Mouse (Mus musculus) kidney, adult 9 months (tissue): ENCODE results near the gene E430018J23Rik.
A peak's percentile ranks its signal among the peaks of the same experiment; 100 is the strongest.
"Not testable (repeated sequence)": the region's sequence is repeated elsewhere in the genome, so short reads cannot be mapped to it uniquely, and the experiment has no call there.

Experiments used
- DNase-seq: peaks from one replicate; pipeline ENCODE4 v3.0.0; 2022

The E430018J23Rik gene

GRCm38 (mm10) chr7:127393157-127393943 is at the start of gene E430018J23Rik:
E430018J23Rik (minus strand) TSS chr7:127393629.
- peak; percentile 100 for DNase-seq

DNA sequence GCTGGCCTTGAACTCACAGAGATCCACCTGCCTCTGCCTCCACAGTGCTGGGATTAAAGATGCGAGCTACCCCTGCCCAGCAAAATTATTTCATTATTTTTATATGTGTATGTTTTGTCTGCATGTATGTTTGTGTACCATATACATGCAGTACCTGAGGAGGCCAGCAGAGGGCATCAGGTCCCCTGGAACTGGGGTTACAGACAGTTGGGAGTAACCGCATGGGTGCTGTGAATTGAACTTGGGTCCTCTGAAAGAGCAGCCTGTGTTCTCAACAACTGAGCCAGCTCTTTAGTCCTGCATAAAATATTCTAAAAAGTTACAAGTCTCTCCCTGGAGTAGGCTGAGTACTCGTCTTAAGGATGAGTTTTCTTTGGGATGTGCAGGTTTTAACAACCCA is 44.3 kb upstream of the E430018J23Rik start:
- no peak for DNase-seq

- no peak for DNase-seq
These were observed 41.8 kb upstream of the E430018J23Rik start for GRCm38 (mm10) chr7:127435206-127435605.

DNA sequence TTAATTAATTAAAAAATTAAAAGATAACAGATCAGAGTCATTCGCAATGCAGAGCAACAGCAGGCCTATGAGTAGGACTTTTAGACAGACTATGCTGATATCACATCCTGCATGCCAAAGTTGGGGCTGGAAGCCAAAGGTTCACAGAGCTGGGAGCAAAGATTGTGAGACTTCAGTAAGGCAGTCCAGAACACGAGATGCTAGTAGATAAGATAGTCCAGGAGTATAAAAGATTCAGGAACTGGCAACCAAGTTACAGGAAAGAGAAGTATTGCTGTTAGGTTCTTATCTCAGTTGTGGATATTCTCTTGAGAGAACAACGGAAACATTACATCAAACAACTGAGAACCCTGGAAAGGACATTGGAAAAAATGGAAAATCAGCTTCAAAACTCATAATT is 32.9 kb upstream of the E430018J23Rik start:
- DNase-seq = peak; percentile 72

GRCm38 (mm10) chr7:127425911-127426310 is 32.5 kb upstream of the E430018J23Rik start:
- DNase-seq = peak; percentile 78

GRCm38 (mm10) chr7:127425291-127425690 is 31.9 kb upstream of the E430018J23Rik start:
- DNase-seq = peak; percentile 76

- peak; percentile 63 for DNase-seq
These were observed 28.8 kb upstream of the E430018J23Rik start for GRCm38 (mm10) chr7:127422247-127422646.

DNA sequence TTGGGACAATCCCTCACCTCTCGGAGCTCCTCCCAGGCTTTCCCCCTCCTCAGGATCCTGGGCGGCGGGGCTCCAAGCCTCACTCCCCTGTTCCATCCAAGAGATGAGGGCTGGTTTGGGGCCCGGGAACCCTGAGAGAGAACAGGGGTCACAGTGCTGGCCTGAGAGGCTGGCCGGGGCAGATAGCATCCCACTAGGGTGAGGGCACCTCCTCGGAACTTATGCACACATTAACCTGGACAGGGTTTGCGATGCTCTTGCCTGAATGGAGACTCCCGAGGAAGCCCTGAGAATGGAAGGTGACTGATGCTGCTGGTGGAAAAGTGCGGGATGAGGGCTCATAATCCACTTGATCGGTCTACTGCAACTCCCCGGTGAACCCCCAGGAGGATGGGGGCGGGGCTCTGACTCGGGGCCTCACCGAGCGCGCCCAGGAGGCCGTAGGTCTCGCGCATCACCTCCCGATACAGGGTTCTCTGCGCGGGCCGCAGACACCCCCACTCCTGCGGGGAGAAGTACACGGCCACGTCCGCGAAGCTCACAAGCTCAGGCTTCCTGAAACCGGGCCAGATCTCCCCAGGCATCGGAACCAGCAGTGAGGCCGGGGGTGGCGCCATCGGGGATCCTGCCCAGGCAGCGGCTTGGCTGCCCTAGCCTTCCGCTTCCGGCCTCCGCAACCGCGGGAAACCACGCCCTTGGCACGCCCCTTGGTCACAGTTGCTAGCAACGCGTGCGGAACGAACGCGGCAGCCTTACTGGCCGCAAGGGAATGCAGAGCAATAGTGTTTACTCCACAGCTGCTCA is 28.2 kb upstream of the E430018J23Rik start, which contains the start of gene Zfp688:
Gene Zfp688 (minus strand): TSS at position 681 of the 804 bp plus-strand sequence.
- peak; percentile 96 for DNase-seq

GRCm38 (mm10) chr7:127411418-127411817 is 18.0 kb upstream of the E430018J23Rik start:
- DNase-seq = no peak

DNA sequence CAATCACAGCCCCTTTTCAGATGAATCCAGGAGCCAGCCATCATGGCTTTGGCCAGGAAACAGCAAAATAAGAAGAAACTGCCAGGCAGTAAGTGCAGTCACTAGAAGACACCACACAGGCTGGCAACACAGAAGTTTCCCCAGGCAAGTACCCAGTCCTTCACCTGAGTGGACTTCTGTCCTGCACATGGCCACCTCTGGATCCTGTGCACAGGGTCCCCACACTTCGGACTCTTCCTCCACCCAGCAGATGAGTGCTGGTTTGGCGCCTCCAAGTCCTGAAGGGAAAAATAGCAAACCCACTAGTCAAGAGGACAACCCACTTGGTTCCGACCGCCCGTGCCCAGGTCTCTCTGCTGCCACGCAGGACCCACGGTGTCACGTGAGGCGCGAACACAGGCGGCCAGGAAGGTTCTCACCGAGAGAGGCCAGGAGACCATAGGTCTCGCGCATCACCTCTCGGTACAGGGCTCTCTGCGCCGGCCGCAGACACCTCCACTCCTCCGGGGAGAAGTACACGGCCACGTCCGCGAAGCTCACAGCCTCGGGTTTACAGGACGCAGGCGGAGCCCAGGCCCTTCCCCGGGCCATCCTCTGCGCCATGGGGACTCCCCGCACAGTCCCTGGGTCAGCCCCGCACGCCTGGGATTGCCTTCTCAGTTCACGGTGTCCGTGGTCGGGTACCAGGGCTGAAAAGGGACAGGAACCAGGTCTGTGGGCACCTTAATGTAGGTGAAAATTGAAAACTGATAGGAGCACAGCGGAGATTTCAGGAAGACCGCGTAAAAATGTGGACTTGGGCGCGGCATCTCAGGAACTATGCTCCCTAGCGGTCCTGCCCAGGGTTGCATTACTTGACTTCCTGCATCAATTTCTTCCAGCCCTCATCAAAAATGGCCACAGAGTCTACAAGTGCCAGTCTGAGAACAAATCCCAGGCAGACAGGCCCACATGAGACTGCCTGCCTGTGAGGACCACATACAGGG is 12.9 kb upstream of the E430018J23Rik start, which contains the start of gene Zfp764:
Gene Zfp764 (minus strand): TSS at position 821 of the 986 bp plus-strand sequence.
- DNase-seq = peak; percentile 96

DNA sequence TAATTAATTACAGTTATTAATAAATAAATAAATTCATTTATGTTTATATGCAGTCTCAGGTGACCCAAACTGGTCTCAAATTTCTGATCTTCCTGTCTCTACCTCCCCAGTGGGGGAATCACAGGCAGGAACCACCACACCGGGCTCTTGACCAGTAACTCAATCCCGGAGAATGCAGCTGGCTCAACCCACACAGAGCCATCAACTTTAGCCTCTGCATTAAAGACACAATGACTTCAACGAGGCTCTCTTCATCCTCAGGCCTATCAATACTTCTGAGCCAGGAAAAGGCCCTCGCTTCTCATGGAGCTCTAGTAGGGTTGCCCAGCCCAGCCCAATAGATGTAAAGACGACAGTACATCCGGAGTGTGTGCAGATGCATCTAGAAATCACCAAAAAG is 10.7 kb upstream of the E430018J23Rik start:
- not testable (repeated sequence) for DNase-seq

- no peak for DNase-seq
These were observed 9.6 kb upstream of the E430018J23Rik start for GRCm38 (mm10) chr7:127402980-127403379.

DNA sequence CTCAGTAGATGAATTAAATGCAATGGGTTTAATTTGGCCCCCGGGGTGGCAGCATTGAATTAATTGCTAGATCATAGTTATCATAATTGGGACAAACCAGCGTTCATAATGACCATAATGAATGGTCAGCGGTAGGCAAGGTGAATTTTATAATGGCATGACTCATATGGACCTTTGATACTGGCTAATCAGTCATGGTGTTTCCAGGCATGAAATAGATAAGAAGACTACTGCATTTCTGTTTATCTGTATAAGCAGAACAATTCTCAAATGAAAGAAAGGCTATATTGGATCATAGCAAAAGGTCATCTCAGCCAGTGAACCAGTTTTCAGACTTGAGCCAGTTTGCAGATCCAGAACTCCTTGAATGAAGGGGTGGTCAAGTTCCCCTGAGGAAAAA is 6.9 kb upstream of the E430018J23Rik start:
- DNase-seq = no peak

DNA sequence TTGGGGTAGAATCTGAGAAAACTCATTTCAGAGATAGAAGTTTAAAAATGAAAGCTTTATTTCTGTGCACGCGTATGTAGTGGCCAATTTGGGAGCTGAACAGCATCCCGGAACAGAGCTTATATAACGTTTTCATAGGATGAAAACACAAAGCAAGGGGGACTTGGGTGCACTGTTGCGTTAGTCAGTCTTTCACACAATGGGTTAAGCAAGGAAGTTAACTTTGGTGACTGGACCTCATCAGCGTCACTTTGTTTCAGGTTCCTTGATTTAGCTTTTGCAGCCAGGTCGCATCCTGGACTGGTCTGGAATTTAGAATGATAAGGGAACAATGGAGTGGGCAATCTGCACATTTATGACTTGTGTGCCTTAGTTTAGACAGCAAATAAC is 510 bp upstream of the E430018J23Rik start:
- no peak for DNase-seq

DNA sequence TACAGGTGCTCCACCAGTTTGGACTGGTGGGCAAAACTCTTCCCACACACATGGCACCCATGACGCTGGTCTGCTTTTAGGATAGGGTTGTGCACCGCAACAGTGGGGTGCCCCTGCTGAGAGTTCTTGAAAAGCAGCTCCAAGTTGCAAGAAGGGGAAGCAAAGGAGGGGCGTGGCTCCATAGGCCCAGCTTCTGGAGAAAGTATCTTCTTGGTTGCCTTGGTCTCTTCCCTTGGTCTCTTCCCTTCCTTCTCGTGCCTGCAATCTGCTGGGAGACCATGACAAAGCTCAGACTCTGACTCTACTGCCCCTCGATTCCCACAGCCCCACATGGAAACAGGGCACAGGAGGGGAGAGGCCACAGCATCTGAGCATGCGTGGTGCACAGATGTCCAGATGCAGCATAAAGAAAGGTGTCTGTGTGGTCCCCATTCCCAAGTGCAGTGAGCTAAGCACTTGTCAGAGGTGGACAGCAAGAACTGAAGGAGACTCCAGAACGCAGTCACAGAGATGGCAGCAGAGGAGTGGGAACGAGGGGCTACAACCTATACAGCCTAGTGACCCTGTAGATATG is 1.1 kb downstream of the E430018J23Rik start:
- no peak for DNase-seq

GRCm38 (mm10) chr7:127391538-127391937 is 1.9 kb downstream of the E430018J23Rik start:
- no peak for DNase-seq

DNA sequence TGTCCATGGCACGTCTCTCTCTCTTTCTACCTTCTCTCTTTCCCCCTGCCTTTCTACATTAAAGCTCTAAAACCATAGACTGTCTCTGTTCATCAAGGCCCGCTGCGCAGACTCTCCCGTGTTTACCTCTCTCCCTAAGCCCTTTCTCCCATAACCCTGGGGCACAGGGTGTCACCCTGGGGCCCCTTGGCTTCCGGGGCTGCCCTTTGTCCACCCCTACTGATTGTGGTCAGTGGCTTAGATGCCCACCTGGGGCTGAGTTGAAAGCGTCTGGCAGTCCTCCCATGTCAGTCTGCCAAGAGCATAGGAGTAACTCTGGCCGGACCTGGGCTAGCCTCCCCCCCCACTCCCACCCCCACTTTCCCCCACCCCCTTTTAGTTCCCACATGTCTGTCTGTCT is 3.1 kb downstream of the E430018J23Rik start:
- DNase-seq = no peak

DNA sequence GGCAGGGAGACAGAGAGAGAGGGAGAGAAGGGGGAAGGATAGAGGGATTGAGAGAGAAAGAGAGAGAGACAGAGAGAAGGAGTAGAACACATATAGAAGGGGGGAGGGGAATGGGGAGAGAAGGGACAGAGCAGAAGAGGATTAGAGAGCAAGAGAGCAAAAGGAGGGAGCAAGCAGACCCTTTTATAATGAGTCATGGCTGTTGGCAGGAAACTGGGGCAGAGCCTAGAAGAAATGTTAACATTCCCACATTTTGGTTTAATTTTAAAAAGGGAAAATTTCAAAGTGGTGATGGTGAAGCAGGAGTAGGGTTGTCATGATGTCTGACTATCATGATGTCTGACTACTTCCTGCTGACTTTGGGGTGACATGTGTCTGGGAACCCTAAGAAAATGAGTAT is 5.2 kb downstream of the E430018J23Rik start:
- DNase-seq = not testable (repeated sequence)

GRCm38 (mm10) chr7:127386641-127387392 is 6.6 kb downstream of the E430018J23Rik start, which contains the start of gene 9130019O22Rik:
9130019O22Rik (minus strand) TSS chr7:127387166.
- peak; percentile 97 for DNase-seq

DNA sequence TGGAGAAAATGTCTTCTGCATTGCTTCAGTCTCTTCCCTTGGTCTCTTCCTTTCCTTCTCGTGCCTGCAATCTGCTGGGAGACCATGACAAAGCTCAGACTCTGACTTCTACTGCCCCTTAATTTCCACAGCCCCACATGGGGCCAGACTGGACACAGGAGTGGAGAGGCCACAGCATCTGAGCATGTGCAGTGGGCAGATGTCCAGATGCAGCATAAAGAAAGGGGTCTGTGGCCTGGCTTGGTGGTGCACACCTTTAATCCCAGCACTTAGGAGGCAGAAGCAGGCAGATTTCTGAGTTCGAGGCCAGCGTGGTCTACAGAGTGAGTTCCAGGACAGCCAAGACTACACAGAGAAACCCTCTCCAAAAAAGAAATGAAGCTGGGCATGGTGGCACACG is 7.9 kb downstream of the E430018J23Rik start:
- DNase-seq = not testable (repeated sequence)

DNA sequence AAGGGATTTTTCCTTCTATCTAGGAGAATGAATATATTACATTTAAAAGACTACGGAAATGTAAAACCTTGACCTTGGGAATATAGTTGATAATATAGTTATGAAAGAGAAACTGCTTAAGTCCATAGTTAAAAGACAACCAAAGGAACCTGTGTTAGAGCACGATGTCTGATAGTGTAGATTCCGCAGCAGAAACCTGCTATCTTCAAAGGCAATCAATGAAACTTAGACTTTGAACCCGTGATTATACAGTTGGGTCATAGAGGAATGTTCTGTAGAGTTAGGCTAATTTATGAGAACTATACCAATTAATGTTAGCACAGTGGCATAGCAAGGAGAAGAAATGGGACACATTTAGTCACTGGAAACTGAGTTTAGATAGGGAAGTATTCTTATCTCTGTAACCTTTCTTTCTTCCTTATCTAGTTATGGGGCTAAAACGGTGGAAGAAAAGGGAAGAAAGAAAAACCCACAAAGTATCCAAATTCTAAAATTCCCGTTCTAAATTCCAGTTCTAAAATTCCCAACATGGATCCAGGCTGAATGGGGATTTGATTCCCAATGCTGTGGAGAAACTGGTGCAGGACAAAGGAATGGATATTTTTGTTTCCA is 15.0 kb downstream of the E430018J23Rik start:
- DNase-seq = no peak
